Mouse (Mus musculus) liver, embryonic 15.5 days (tissue): ENCODE results near the gene Zmat5. TPM values are rescaled to one million over a fixed set of nuclear protein-coding genes. Genes with fewer than 3 reads are reported as not detected.

ENCODE experiments used
- ATAC-seq: fragments of 200-750 bp; cut with Nextera tagmentation; 2 replicates; pipeline ENCODE4 v1.8.0; 2017; ENCODE audit warnings: moderate number of reproducible peaks, mild to moderate bottlenecking, moderate library complexity; ENCODE audit not compliant: insufficient read depth
- H3K27ac ChIP-seq: fragments of 300-500 bp; sonication (generic); replicated peaks from 2 replicates; pipeline ENCODE4 v1.5.1; 2015; ENCODE audit warnings: mild to moderate bottlenecking, inconsistent platforms
- H3K27me3 ChIP-seq: fragments of 300-500 bp; sonication (generic); 2 replicates; pipeline ENCODE4 v1.6.1; 2015; ENCODE audit warnings: mild to moderate bottlenecking, inconsistent platforms
- H3K36me3 ChIP-seq: fragments of 300-500 bp; sonication (generic); replicated peaks from 2 replicates; pipeline ENCODE4 v1.6.1; 2015; ENCODE audit warnings: moderate library complexity, mild to moderate bottlenecking, inconsistent platforms
- H3K4me1 ChIP-seq: fragments of 300-500 bp; sonication (generic); replicated peaks from 2 replicates; pipeline ENCODE4 v1.6.1; 2015; ENCODE audit warnings: inconsistent platforms
- H3K4me2 ChIP-seq: fragments of 300-500 bp; sonication (generic); 2 replicates; pipeline ENCODE4 v1.6.1; 2015; ENCODE audit warnings: moderate library complexity, mild to moderate bottlenecking, inconsistent platforms
- H3K4me3 ChIP-seq: fragments of 300-500 bp; sonication (generic); replicated peaks from 2 replicates; pipeline ENCODE4 v1.5.1; 2015; ENCODE audit warnings: mild to moderate bottlenecking, inconsistent platforms
- H3K9ac ChIP-seq: fragments of 300-500 bp; sonication (generic); 2 replicates; pipeline ENCODE4 v1.6.1; 2015; ENCODE audit warnings: moderate library complexity, mild to moderate bottlenecking, inconsistent platforms
- H3K9me3 ChIP-seq: fragments of 300-500 bp; sonication (generic); replicated peaks from 2 replicates; pipeline ENCODE4 v1.6.1; 2016; ENCODE audit warnings: inconsistent platforms
- WGBS: fragments of 180-500 bp; shearing (Covaris S2); methylation state at CpG from one replicate; pipeline ENCODE4 v1.1.7; 2015; ENCODE audit warnings: mixed read lengths; ENCODE audit not compliant: insufficient replicate concordance; 5-methylcytosine and 5-hydroxymethylcytosine counted together
- polyA plus RNA-seq: library from polyadenylated mRNA; unstranded; fragments of >200 nt; fragmentation: Nextera tagmentation; extraction: Ambion mirVana; gene quantifications from 2 replicates; pipeline ENCODE4 v1.2.1, GENCODE M21; 2015

Zmat5 gene
- polyA plus RNA-seq, 1 experiment from 2014 or later, result 22.5 TPM

- H3K9ac ChIP-seq, result peak overlapping the region; percentile 47; the same call in 1 of the 2 replicates
- 25% methylated on average over 7 of the region's 7 CpGs for WGBS
- peak; percentile 100 for ATAC-seq
- peaks cover 42% of the 10 kb centered on the region for H3K4me1 ChIP-seq
- no peak overlapping the region for H3K4me3 ChIP-seq
- H3K4me2 ChIP-seq, result peak overlapping the region; percentile 58
- peak overlapping the region; percentile 90 for H3K27ac ChIP-seq
- H3K27me3 ChIP-seq, result no peaks in the 10 kb centered on the region
- peaks cover 71% of the 10 kb centered on the region for H3K36me3 ChIP-seq
- no peaks in the 10 kb centered on the region for H3K9me3 ChIP-seq
Observed at GRCm38 (mm10) chr11:4677250-4677872, 27.1 kb upstream of the Zmat5 start.

- Histone ChIP-seq H3K9ac (no peak overlapping the region), H3K27me3 (no peaks in the 10 kb centered on the region), H3K36me3 (peaks cover 70% of the 10 kb centered on the region), H3K4me1 (peaks cover 42% of the 10 kb centered on the region), H3K9me3 (no peaks in the 10 kb centered on the region), H3K4me2 (no peak overlapping the region), H3K27ac (0 out of 2 replicates have a peak overlapping the region, but pooled peaks have one; percentile 90), H3K4me3 (no peak overlapping the region)
- ATAC-seq, result no peak
- 78% methylated on average over 13 of the region's 13 CpGs for WGBS
Observed at GRCm38 (mm10) chr11:4678700-4679440, 25.6 kb upstream of the Zmat5 start.

GRCm38 (mm10) chr11:4679441-4679832 is 25.0 kb upstream of the Zmat5 start:
- H3K9me3 ChIP-seq, result no peaks in the 10 kb centered on the region
- 87% methylated on average over 12 of the region's 12 CpGs for WGBS
- H3K4me1 ChIP-seq, result peaks cover 37% of the 10 kb centered on the region
- ATAC-seq, result no peak
- H3K36me3 ChIP-seq, result peaks cover 64% of the 10 kb centered on the region
- no peak overlapping the region for H3K9ac ChIP-seq
- no peak overlapping the region for H3K4me2 ChIP-seq
- H3K27me3 ChIP-seq, result no peaks in the 10 kb centered on the region
- H3K4me3 ChIP-seq, result no peak overlapping the region
- 0 out of 2 replicates have a peak overlapping the region, but pooled peaks have one; percentile 3 for H3K27ac ChIP-seq

- 70% methylated on average over 3 of the region's 3 CpGs for WGBS
- no peak overlapping the region for H3K27ac ChIP-seq
- H3K36me3 ChIP-seq, result peaks cover 57% of the 10 kb centered on the region
- H3K4me2 ChIP-seq, result no peak overlapping the region
- H3K9me3 ChIP-seq, result no peaks in the 10 kb centered on the region
- no peak overlapping the region for H3K4me3 ChIP-seq
- peaks cover 30% of the 10 kb centered on the region for H3K4me1 ChIP-seq
- no peaks in the 10 kb centered on the region for H3K27me3 ChIP-seq
- H3K9ac ChIP-seq, result no peak overlapping the region
- ATAC-seq, result no peak
Observed at GRCm38 (mm10) chr11:4680126-4680525, 24.4 kb upstream of the Zmat5 start.

- H3K9me3 ChIP-seq, result no peaks in the 10 kb centered on the region
- no peak overlapping the region for H3K27ac ChIP-seq
- H3K36me3 ChIP-seq, result peaks cover 44% of the 10 kb centered on the region
- no peaks in the 10 kb centered on the region for H3K4me1 ChIP-seq
- H3K4me3 ChIP-seq, result no peak overlapping the region
- no peak overlapping the region for H3K4me2 ChIP-seq
- 57% methylated on average over 6 of the region's 6 CpGs for WGBS
- ATAC-seq, result no peak
- no peak overlapping the region for H3K9ac ChIP-seq
- no peaks in the 10 kb centered on the region for H3K27me3 ChIP-seq
Observed at GRCm38 (mm10) chr11:4683516-4683915, 21.0 kb upstream of the Zmat5 start.

- Histone ChIP-seq H3K4me1 (no peaks in the 10 kb centered on the region), H3K4me3 (no peak overlapping the region), H3K27ac (no peak overlapping the region), H3K27me3 (no peaks in the 10 kb centered on the region), H3K9ac (no peak overlapping the region), H3K4me2 (no peak overlapping the region), H3K36me3 (peaks cover 43% of the 10 kb centered on the region), H3K9me3 (no peaks in the 10 kb centered on the region)
- 70% methylated on average over 6 of the region's 6 CpGs for WGBS
- ATAC-seq, result no peak
Observed at GRCm38 (mm10) chr11:4684186-4684585, 20.3 kb upstream of the Zmat5 start.

GRCm38 (mm10) chr11:4685071-4685470 is 19.4 kb upstream of the Zmat5 start:
- H3K4me2 ChIP-seq, result no peak overlapping the region
- peaks cover 34% of the 10 kb centered on the region for H3K36me3 ChIP-seq
- no peaks in the 10 kb centered on the region for H3K4me1 ChIP-seq
- H3K27ac ChIP-seq, result no peak overlapping the region
- H3K27me3 ChIP-seq, result no peaks in the 10 kb centered on the region
- no peak overlapping the region for H3K9ac ChIP-seq
- no peak overlapping the region for H3K4me3 ChIP-seq
- H3K9me3 ChIP-seq, result no peaks in the 10 kb centered on the region
- WGBS, result 70% methylated on average over 4 of the region's 4 CpGs
- ATAC-seq, result no peak

GRCm38 (mm10) chr11:4685510-4685909 is 19.0 kb upstream of the Zmat5 start:
- H3K4me1 ChIP-seq, result no peaks in the 10 kb centered on the region
- no peaks in the 10 kb centered on the region for H3K9me3 ChIP-seq
- 70% methylated on average over 5 of the region's 5 CpGs for WGBS
- no peak overlapping the region for H3K9ac ChIP-seq
- peaks cover 30% of the 10 kb centered on the region for H3K36me3 ChIP-seq
- no peak overlapping the region for H3K4me3 ChIP-seq
- no peak overlapping the region for H3K4me2 ChIP-seq
- no peaks in the 10 kb centered on the region for H3K27me3 ChIP-seq
- no peak overlapping the region for H3K27ac ChIP-seq
- ATAC-seq, result no peak

- no peak for ATAC-seq
- no peak overlapping the region for H3K4me2 ChIP-seq
- no peak overlapping the region for H3K9ac ChIP-seq
- no peaks in the 10 kb centered on the region; the same call in 1 of the 2 replicates for H3K27me3 ChIP-seq
- no peaks in the 10 kb centered on the region for H3K4me1 ChIP-seq
- no peaks in the 10 kb centered on the region for H3K9me3 ChIP-seq
- 57% methylated on average over 3 of the region's 3 CpGs for WGBS
- H3K36me3 ChIP-seq, result peaks cover 16% of the 10 kb centered on the region
- H3K4me3 ChIP-seq, result no peak overlapping the region
- no peak overlapping the region for H3K27ac ChIP-seq
Observed at GRCm38 (mm10) chr11:4687027-4687426, 17.5 kb upstream of the Zmat5 start.

- H3K4me3 ChIP-seq, result no peak overlapping the region
- H3K4me2 ChIP-seq, result no peak overlapping the region
- H3K27me3 ChIP-seq, result no peaks in the 10 kb centered on the region; the same call in 1 of the 2 replicates
- no peak overlapping the region for H3K9ac ChIP-seq
- no peak for ATAC-seq
- H3K9me3 ChIP-seq, result no peaks in the 10 kb centered on the region
- H3K4me1 ChIP-seq, result no peaks in the 10 kb centered on the region
- no peak overlapping the region for H3K27ac ChIP-seq
- 50% methylated on average over 3 of the region's 3 CpGs for WGBS
- peaks cover 8% of the 10 kb centered on the region for H3K36me3 ChIP-seq
Observed at GRCm38 (mm10) chr11:4687874-4688273, 16.6 kb upstream of the Zmat5 start.

- H3K36me3 ChIP-seq, result no peaks in the 10 kb centered on the region
- H3K27ac ChIP-seq, result no peak overlapping the region
- no peak overlapping the region for H3K4me2 ChIP-seq
- H3K9me3 ChIP-seq, result no peaks in the 10 kb centered on the region
- H3K4me3 ChIP-seq, result no peak overlapping the region
- H3K4me1 ChIP-seq, result no peaks in the 10 kb centered on the region
- H3K9ac ChIP-seq, result no peak overlapping the region
- WGBS, result 42% methylated on average over 11 of the region's 11 CpGs
- no peak for ATAC-seq
- H3K27me3 ChIP-seq, result no peaks in the 10 kb centered on the region; the same call in 1 of the 2 replicates
Observed at GRCm38 (mm10) chr11:4688632-4689380, 15.7 kb upstream of the Zmat5 start.
